Mouse (Mus musculus) yolk sac, embryonic 10.5 days (tissue): ENCODE measurements around the gene Drosha.
"Not testable (repeated sequence)": the region's sequence is repeated elsewhere in the genome, so short reads cannot be mapped to it uniquely, and the experiment has no call there.

Source experiments
- DNase-seq: peaks from one replicate; pipeline ENCODE4 v3.0.0-alpha.2; 2017; ENCODE audit warnings: low spot score

Drosha gene

GRCm38 (mm10) chr15:12937326-12937725, 112.7 kb downstream of the Drosha start:
- not testable (repeated sequence) for DNase-seq

GRCm38 (mm10) chr15:12941106-12941505, 116.5 kb downstream of the Drosha start:
- DNase-seq: no peak

- DNase-seq: no peak
Observed at GRCm38 (mm10) chr15:12941651-12942180, 117.1 kb downstream of the Drosha start.

- no peak for DNase-seq
Observed at GRCm38 (mm10) chr15:12942424-12942823, 117.8 kb downstream of the Drosha start.

- no peak for DNase-seq
Observed at GRCm38 (mm10) chr15:12958051-12958450, 133.4 kb downstream of the Drosha start.

- no peak for DNase-seq
Observed at GRCm38 (mm10) chr15:12962179-12962578, 137.6 kb downstream of the Drosha start.

- no peak for DNase-seq
Observed at GRCm38 (mm10) chr15:12965209-12965608, 140.6 kb downstream of the Drosha start.

- no peak for DNase-seq
Observed at GRCm38 (mm10) chr15:12968815-12969214, 144.2 kb downstream of the Drosha start.

GRCm38 (mm10) chr15:12972441-12972840, 147.8 kb downstream of the Drosha start:
- DNase-seq: no peak
